Mouse (Mus musculus) liver, embryonic 16.5 days (tissue): ENCODE results near the gene Gnb1l. TPM values are rescaled to one million over a fixed set of nuclear protein-coding genes. Genes with fewer than 3 reads are reported as not detected.

ENCODE experiments used
- ATAC-seq: fragments of 200-750 bp; cut with Nextera tagmentation; 2 replicates; pipeline ENCODE4 v1.8.0; 2017; ENCODE audit warnings: low read depth, mild to moderate bottlenecking, moderate number of reproducible peaks, moderate library complexity
- H3K27ac ChIP-seq: fragments of 300-500 bp; sonication (generic); 2 replicates; pipeline ENCODE4 v1.5.1; 2014; ENCODE audit warnings: mild to moderate bottlenecking, low read length
- H3K27me3 ChIP-seq: fragments of 300-500 bp; sonication (generic); 2 replicates; pipeline ENCODE4 v1.6.1; 2014; ENCODE audit warnings: low read depth, low read length, mixed read lengths; ENCODE audit not compliant: control insufficient read depth, insufficient read depth
- H3K36me3 ChIP-seq: fragments of 300-500 bp; sonication (generic); 2 replicates; pipeline ENCODE4 v1.6.1; 2014; ENCODE audit warnings: mild to moderate bottlenecking; ENCODE audit not compliant: control insufficient read depth, insufficient read depth
- H3K4me1 ChIP-seq: fragments of 300-500 bp; sonication (generic); 2 replicates; pipeline ENCODE4 v1.6.1; 2014; ENCODE audit warnings: low read depth, low read length, mixed read lengths; ENCODE audit not compliant: control insufficient read depth
- H3K4me2 ChIP-seq: fragments of 300-500 bp; sonication (generic); 2 replicates; pipeline ENCODE4 v1.6.1; 2014; ENCODE audit warnings: low read depth, low read length, mixed read lengths
- H3K4me3 ChIP-seq: fragments of 300-500 bp; sonication (generic); 2 replicates; pipeline ENCODE4 v1.5.1; 2014; ENCODE audit warnings: low read depth, mild to moderate bottlenecking, low read length
- H3K9ac ChIP-seq: fragments of 300-500 bp; sonication (generic); 2 replicates; pipeline ENCODE4 v1.6.1; 2014; ENCODE audit warnings: low read depth, low read length
- H3K9me3 ChIP-seq: fragments of 300-500 bp; sonication (generic); replicated peaks from 2 replicates; pipeline ENCODE4 v1.6.1; 2016; ENCODE audit warnings: low read length; ENCODE audit not compliant: control insufficient read depth
- WGBS: fragments of 180-500 bp; shearing (Covaris S2); extraction: QIAGEN DNeasy Blood & Tissue Kit; methylation state at CpG from one replicate; pipeline ENCODE4 v1.1.7; 2014; ENCODE audit not compliant: insufficient replicate concordance; 5-methylcytosine and 5-hydroxymethylcytosine counted together
- polyA plus RNA-seq: library from polyadenylated mRNA; unstranded; fragments of >200 nt; fragmentation: Nextera tagmentation; extraction: Ambion mirVana; gene quantifications from 2 replicates; pipeline ENCODE4 v1.2.1, GENCODE M21; 2015

Gnb1l gene
- polyA plus RNA-seq, 1 experiment from 2014 or later, result 6.3 TPM

- no peak for ATAC-seq
- H3K9me3 ChIP-seq, result no peaks in the 10 kb centered on the region
- H3K27me3 ChIP-seq, result peaks cover 72% of the 10 kb centered on the region
- H3K36me3 ChIP-seq, result no peaks in the 10 kb centered on the region
- no peak overlapping the region for H3K4me3 ChIP-seq
- WGBS, result 3% methylated on average over 59 of the region's 59 CpGs
- no peak overlapping the region for H3K27ac ChIP-seq
- H3K4me1 ChIP-seq, result peaks cover 8% of the 10 kb centered on the region
- peak overlapping the region; percentile 20; the same call in 1 of the 2 replicates for H3K4me2 ChIP-seq
- no peak overlapping the region for H3K9ac ChIP-seq
Observed at GRCm38 (mm10) chr16:18591047-18592018, 92.8 kb downstream of the Gnb1l start.

- 48% methylated on average over 2 of the region's 2 CpGs for WGBS
- Histone ChIP-seq H3K4me2 (no peak overlapping the region), H3K4me3 (no peak overlapping the region), H3K4me1 (peaks cover 4% of the 10 kb centered on the region), H3K27ac (no peak overlapping the region), H3K9me3 (no peaks in the 10 kb centered on the region), H3K27me3 (peaks cover 46% of the 10 kb centered on the region), H3K36me3 (no peaks in the 10 kb centered on the region), H3K9ac (no peak overlapping the region)
- ATAC-seq, result peak; percentile 41; the same call in 1 of the 2 replicates
Observed at GRCm38 (mm10) chr16:18593930-18594329, 95.4 kb downstream of the Gnb1l start.

DNA sequence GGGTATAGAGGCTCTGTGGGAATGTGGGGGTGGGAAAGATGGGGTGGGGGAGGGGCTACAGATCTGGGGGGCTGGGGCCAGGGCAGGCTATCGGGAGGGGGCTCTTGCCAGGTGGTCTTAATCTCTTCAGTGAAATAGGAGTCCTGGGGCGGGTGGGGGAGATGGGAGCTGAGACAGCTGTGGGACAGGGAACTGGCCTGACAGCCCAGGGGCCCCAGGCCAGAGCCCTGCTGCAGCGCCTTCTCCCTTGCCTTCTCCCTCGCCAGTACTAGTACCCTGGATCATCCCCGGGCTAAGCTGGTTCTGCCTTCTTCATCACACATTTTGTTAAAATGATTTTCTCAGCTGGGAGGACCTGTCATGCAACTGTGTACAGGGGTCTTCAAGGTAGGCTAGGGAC is 97.7 kb downstream of the Gnb1l start:
- Histone ChIP-seq H3K4me2 (no peak overlapping the region), H3K9me3 (no peaks in the 10 kb centered on the region), H3K9ac (no peak overlapping the region), H3K4me3 (no peak overlapping the region), H3K27me3 (peaks cover 23% of the 10 kb centered on the region), H3K4me1 (peaks cover 4% of the 10 kb centered on the region; the same call in 1 of the 2 replicates), H3K27ac (no peak overlapping the region), H3K36me3 (no peaks in the 10 kb centered on the region)
- WGBS, result 43% methylated on average over 5 of the region's 5 CpGs
- ATAC-seq, result no peak

DNA sequence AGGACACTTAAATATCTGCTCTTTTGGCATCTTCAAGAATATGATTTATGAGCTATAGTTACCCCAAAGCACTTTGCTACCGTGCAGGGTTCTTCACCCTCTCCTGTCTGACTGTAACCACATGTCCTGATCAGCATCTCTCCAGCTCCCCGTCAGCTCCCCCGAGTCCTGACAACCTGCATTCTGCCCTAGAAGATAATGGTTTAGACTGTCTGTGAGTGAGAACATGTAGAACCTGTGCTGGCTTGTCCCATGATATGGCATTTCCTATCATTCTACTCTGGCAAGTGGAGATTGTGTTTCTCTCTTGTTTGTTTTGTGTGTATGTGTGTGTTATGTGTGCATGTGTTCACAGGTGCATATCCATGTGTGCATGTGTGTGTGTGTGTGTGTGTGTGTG is 99.5 kb downstream of the Gnb1l start:
- no peak for ATAC-seq
- 12% methylated on average over 3 of the region's 3 CpGs for WGBS
- H3K9ac ChIP-seq, result no peak overlapping the region
- H3K9me3 ChIP-seq, result no peaks in the 10 kb centered on the region
- no peak overlapping the region for H3K4me2 ChIP-seq
- no peak overlapping the region for H3K4me3 ChIP-seq
- no peaks in the 10 kb centered on the region for H3K36me3 ChIP-seq
- H3K27me3 ChIP-seq, result peaks cover 8% of the 10 kb centered on the region
- no peaks in the 10 kb centered on the region for H3K4me1 ChIP-seq
- H3K27ac ChIP-seq, result no peak overlapping the region

GRCm38 (mm10) chr16:18601447-18601846 is 102.9 kb downstream of the Gnb1l start:
- Histone ChIP-seq H3K4me3 (no peak overlapping the region), H3K27ac (no peak overlapping the region), H3K4me1 (no peaks in the 10 kb centered on the region), H3K4me2 (no peak overlapping the region), H3K36me3 (no peaks in the 10 kb centered on the region), H3K27me3 (no peaks in the 10 kb centered on the region), H3K9ac (no peak overlapping the region), H3K9me3 (no peaks in the 10 kb centered on the region)
- no peak for ATAC-seq
- WGBS, result 58% methylated on average over 7 of the region's 7 CpGs

GRCm38 (mm10) chr16:18604267-18604701 is 105.8 kb downstream of the Gnb1l start:
- ATAC-seq, result peak; percentile 43; the same call in 1 of the 2 replicates
- no peak overlapping the region for H3K9ac ChIP-seq

DNA sequence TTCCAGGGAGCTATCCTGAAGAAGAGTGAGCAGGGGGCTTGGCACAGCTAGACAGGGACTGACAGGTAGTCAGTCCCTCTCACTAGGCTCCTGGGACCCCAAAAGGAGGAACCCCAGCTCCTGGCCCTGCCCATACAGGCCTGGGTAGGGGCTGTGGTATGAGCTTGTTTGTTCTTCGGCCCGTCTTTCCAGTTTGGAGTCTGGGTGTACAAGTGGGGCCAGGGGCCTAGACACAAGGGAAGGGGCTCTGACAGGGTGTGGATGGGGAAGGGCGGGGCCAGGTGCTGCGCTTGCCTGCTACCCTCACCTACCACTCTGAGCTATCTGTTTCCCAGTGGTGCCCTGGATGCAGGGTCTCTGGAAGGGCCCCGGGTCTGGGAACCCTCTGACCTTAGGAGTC is 107.2 kb downstream of the Gnb1l start:
- Histone ChIP-seq H3K9ac (no peak overlapping the region), H3K4me3 (no peak overlapping the region), H3K4me2 (no peak overlapping the region), H3K36me3 (no peaks in the 10 kb centered on the region), H3K4me1 (no peaks in the 10 kb centered on the region), H3K27me3 (peaks cover 7% of the 10 kb centered on the region; the same call in 1 of the 2 replicates), H3K9me3 (no peaks in the 10 kb centered on the region), H3K27ac (no peak overlapping the region)
- no peak for ATAC-seq
- 60% methylated on average over 5 of the region's 5 CpGs for WGBS

More at GRCm38 (mm10) chr16:18604267-18604701, 105.8 kb downstream of the Gnb1l start:
- H3K27me3 ChIP-seq, result 0 out of 2 replicates have a peak, but pooled peaks cover 3% of the 10 kb centered on the region
- no peaks in the 10 kb centered on the region for H3K4me1 ChIP-seq
- WGBS, result 45% methylated on average over 8 of the region's 8 CpGs
- H3K4me3 ChIP-seq, result no peak overlapping the region
- H3K36me3 ChIP-seq, result no peaks in the 10 kb centered on the region
- no peaks in the 10 kb centered on the region for H3K9me3 ChIP-seq
- no peak overlapping the region for H3K4me2 ChIP-seq
- H3K27ac ChIP-seq, result no peak overlapping the region

- Histone ChIP-seq H3K9me3 (no peaks in the 10 kb centered on the region), H3K4me3 (no peak overlapping the region), H3K27ac (no peak overlapping the region), H3K4me1 (no peaks in the 10 kb centered on the region), H3K4me2 (no peak overlapping the region), H3K27me3 (peaks cover 7% of the 10 kb centered on the region; the same call in 1 of the 2 replicates), H3K36me3 (no peaks in the 10 kb centered on the region), H3K9ac (no peak overlapping the region)
- no peak for ATAC-seq
- 25% methylated on average over 11 of the region's 11 CpGs for WGBS
Observed at GRCm38 (mm10) chr16:18608226-18608625, 109.7 kb downstream of the Gnb1l start.

DNA sequence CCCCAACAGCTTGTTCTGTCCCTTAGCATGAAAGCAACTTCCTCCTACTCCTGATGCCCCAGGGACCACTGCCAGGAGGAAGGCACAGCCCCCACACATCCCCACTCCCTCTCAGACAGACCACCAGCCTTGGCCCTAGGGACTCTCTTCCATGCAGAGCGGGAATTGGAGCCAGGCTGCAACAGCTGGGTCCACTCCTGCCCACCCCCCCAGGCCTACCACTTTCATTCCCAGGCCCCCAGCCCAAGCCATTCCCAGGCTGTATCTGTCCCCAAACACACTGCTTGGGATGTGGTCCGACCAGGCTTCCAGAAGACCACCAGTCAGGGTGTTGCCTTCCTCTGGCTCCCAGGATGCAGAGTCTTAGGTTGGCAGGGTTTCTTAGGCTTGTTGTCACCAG is 110.6 kb downstream of the Gnb1l start:
- Histone ChIP-seq H3K4me1 (no peaks in the 10 kb centered on the region), H3K27ac (no peak overlapping the region), H3K4me2 (no peak overlapping the region), H3K27me3 (peaks cover 7% of the 10 kb centered on the region; the same call in 1 of the 2 replicates), H3K4me3 (no peak overlapping the region), H3K36me3 (no peaks in the 10 kb centered on the region), H3K9me3 (no peaks in the 10 kb centered on the region), H3K9ac (no peak overlapping the region)
- 45% methylated on average over 2 of the region's 2 CpGs for WGBS
- no peak for ATAC-seq
